Mouse (Mus musculus) right cerebral cortex, postnatal 14 days (tissue): ENCODE results near the gene Slc5a6.

Experiments
- DNase-seq: peaks from one replicate; pipeline ENCODE4 v3.0.0; 2022

Gene Slc5a6

GRCm38 (mm10) chr5:31048763-31049641 lies at the start of gene Slc5a6:
Gene Slc5a6, minus strand, starts transcription at chr5:31048924.
- DNase-seq: no peak

- no peak for DNase-seq
Observed at GRCm38 (mm10) chr5:31095711-31096480, 47.2 kb upstream of the Slc5a6 start.

GRCm38 (mm10) chr5:31094799-31095691 lies 46.3 kb upstream of the Slc5a6 start:
- peak; percentile 59 for DNase-seq

DNA sequence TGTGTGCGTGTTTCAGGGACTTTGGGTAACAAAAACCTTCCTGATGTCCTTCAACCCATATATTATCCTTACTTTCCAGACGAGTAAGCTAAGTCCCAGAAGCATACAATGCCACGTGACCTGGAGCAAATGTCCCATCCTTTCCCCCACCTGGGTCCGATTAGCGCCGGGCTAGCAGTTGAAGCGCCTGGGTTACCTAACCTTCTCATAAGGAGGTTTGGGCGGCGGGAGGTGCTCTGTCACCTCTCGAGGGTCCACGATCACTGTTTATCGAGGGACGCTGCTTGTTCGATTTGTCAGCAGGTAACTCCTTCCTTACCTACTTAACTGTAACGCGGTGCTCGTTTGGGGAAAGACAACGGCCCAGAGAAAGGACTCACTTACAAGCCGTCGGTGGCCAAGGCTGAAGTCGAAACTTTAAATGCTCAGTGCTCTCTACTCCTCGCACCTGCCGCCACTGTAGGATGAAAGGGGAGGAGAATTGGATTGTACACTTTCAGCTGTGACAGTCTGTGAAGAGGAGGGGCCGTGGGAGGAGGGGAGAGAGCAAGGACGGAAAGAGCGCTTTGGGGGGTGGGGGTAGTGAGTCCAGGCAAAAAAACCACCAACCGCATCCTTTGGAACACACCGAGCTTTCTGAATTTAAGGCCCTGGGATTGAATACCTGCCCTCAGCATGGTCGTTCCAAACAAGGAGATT lies 45.5 kb upstream of the Slc5a6 start:
- no peak for DNase-seq

GRCm38 (mm10) chr5:31093151-31094041 lies 44.7 kb upstream of the Slc5a6 start:
- DNase-seq: peak; percentile 55

GRCm38 (mm10) chr5:31092231-31092975 lies 43.7 kb upstream of the Slc5a6 start:
- DNase-seq: peak; percentile 68

- DNase-seq: no peak
Observed at GRCm38 (mm10) chr5:31087131-31087530, 38.4 kb upstream of the Slc5a6 start.

DNA sequence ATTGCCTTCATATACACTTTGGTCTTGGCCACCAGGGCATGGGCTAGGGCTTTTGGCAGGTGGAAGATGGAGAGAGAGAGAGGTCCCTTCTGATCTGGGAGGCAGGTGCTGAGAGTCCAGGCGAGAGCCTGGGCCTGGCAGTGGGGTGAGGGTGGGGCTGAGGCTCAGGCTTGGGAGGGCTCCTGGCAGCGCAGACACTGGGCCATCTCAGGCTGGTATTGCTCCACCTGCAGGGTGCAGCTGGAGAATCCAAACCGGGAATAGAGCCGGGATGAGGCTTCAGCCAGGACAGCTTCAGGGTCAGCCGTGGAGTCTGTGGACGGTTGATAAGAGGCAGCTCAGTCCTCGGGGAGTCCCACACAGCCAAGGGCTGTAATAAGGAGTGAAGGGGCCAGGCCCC lies 37.9 kb upstream of the Slc5a6 start:
- no peak for DNase-seq

- DNase-seq: no peak
Observed at GRCm38 (mm10) chr5:31083949-31084348, 35.2 kb upstream of the Slc5a6 start.

- DNase-seq: no peak
Observed at GRCm38 (mm10) chr5:31082935-31083625, 34.4 kb upstream of the Slc5a6 start.

- peak; percentile 77 for DNase-seq
Observed at GRCm38 (mm10) chr5:31082355-31082754, 33.6 kb upstream of the Slc5a6 start.

GRCm38 (mm10) chr5:31081386-31081785 lies 32.7 kb upstream of the Slc5a6 start:
- DNase-seq: peak; percentile 59

GRCm38 (mm10) chr5:31080795-31081164 lies 32.1 kb upstream of the Slc5a6 start:
- DNase-seq: no peak

DNA sequence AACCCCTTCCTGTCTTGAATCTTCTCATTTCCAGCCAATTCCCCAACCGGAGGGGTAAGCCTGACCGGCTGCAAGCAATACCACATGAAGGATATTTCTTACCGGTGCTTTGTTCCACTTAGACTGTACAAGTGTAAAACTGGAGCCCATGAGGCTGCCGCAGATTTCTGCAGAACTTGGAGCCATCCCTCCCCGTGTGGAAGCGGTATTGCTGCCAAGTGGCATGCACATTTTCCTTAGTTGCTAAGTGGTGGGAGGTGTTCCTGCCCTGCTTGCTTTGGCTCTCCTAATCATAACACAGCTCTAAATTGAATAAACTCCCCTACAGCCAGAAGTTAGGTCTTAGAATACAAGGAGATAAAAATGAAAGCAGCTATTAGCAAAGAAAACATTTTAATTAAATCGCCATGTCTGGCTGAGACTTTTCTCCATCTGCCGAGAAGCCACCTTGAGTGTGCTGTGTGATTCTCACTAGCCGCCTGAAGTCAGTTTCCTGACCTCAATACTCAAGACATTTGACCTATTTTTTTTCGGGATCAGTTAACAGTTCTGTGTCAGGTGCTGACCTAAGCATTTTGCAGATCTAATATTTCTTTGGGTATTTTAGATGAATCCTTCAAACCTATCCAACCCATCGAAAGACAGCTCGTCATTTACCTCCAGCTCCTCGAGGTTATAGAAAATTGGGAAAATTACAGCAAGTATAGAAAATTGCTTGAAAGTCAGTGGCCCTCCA lies 31.5 kb upstream of the Slc5a6 start:
- DNase-seq: no peak

- DNase-seq: no peak
Observed at GRCm38 (mm10) chr5:31076346-31076745, 27.6 kb upstream of the Slc5a6 start.

DNA sequence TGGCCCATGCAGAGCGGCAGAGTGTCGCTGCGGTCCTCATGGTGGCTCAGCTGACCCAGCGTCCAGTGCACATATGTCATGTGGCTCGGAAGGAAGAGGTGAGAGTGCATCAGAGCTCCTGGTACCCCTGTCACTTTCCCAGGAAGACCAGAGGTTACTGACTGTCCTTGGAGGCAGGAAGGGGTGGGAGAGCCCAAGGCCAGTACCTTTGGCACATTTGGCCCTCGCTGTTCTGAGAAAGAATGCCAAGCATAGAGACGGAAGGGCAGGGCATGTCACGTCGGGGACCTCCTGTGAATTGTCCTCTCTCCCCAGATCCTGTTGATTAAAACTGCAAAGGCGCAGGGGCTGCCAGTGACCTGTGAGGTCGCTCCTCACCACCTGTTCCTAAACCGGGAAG lies 24.5 kb upstream of the Slc5a6 start:
- no peak for DNase-seq

GRCm38 (mm10) chr5:31071821-31072220 lies 23.1 kb upstream of the Slc5a6 start:
- DNase-seq: no peak

DNA sequence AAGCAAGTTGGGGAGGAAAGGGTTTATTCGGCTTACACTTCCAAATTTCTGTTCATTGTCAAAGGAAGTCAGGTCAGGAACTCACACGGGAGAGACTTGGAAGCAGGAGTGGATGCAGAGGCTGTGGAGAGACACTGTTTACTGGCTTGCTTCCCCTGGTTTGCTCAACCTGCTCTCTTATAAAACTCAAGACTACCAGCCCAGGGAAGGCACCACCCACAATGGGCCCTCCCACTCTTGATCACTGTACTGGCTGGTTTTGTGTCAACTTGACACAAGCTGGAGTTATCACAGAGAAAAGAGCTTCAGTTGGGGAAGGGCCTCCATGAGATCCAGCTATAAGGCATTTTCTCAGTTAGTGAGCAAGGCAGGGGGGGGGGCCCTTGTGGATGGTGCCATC lies 22.3 kb upstream of the Slc5a6 start:
- no peak for DNase-seq

GRCm38 (mm10) chr5:31069810-31070209 lies 21.1 kb upstream of the Slc5a6 start:
- DNase-seq: no peak
